In the genomic region with DNA sequence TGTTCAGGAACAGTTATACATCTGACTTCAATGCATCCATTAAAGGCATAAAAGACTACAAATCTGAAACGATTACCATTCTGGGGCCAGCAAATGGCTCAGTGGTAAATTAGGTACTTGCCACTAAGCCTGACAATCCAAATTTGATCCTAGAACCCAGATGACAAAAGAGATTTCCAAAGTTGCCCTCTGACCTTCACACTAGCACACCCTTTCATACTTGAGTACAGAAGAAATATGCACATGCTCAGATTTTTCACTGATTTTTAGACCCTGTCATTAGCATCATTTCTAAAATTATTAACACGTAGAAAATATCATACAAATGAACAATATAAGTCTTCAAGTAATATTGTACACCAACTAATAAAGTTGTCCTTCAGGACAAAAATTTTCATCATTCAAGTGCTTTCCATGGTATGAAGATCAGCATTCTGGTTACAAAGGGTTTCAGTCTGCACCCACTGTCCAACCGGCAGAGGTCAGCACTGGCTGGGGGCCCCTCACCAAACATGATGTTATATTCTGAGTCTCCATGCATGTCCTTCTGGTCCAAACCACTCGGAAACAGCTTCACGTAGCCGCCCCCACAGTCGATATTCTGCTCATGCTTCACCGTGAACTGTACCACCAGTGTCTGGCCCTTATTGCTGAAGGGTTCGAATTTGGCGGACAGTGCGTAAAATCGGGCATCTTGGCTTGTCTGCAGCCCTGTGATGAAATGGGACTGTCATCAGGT, we compare ENCODE assay signal across 7 mouse cellular contexts. TPM values are rescaled to one million over a fixed set of nuclear protein-coding genes. Genes with fewer than 3 reads are reported as not detected.
DNase-seq lines count a peak whose midpoint lies in the region; ATAC-seq and TF ChIP-seq lines count a peak whose summit lies in the region.

No protein-coding gene starts in this region.

- TF ChIP-seq CTCF in brain, embryonic 14.5 days (IDR thresholded peaks at IDR 0.05; ENCODE audit: borderline replicate concordance, extremely low read depth, insufficient read depth, insufficient read length): peak; percentile 57
- TF ChIP-seq CTCF in kidney, postnatal 0 days (IDR thresholded peaks at IDR 0.05; ENCODE audit: low read depth): peak; percentile 71

- ATAC-seq in heart, embryonic 12.5 days (ENCODE audit: insufficient number of reproducible peaks, low FRiP score): no peak
- ATAC-seq in kidney, postnatal 0 days (replicated peaks; ENCODE audit: low FRiP score, low read depth): no peak

- H3K9me3 ChIP-seq in heart, embryonic 12.5 days (replicated peaks): no peaks in the 10 kb centered on the region
- no peaks in the 10 kb centered on the region for H3K9me3 ChIP-seq in kidney, postnatal 0 days (replicated peaks; ENCODE audit: low read length)

- WGBS in heart, embryonic 12.5 days: 13% methylated on average over 12 of the region's 12 CpGs
- WGBS in kidney, postnatal 0 days: 10% methylated on average over 12 of the region's 12 CpGs

- H3K27ac ChIP-seq in heart, embryonic 12.5 days (ENCODE audit: poor library complexity, severe bottlenecking): peak overlapping the region; percentile 81
- no peak overlapping the region for H3K27ac ChIP-seq in kidney, postnatal 0 days

- peak overlapping the region; percentile 72 for H3K4me2 ChIP-seq in heart, embryonic 12.5 days
- peak overlapping the region; percentile 73 for H3K4me2 ChIP-seq in kidney, postnatal 0 days (ENCODE audit: low read length)

- peak; percentile 36 to 60 for DNase-seq in spleen, postnatal 10 days (ENCODE audit: low spot score in 2 of 2)
- no peak for DNase-seq in spleen, adult 12 weeks (ENCODE audit: low spot score)
- peak; percentile 64 for DNase-seq in brain, embryonic 14.5 days (ENCODE audit: low read depth)
- peak; percentile 76 for DNase-seq in kidney, postnatal 0 days (ENCODE audit: low spot score)
- DNase-seq in lung, postnatal 36 days: peak; percentile 52
- DNase-seq in testis, postnatal 10 days (ENCODE audit: low spot score): peak; percentile 70

- no peaks in the 10 kb centered on the region for H3K27me3 ChIP-seq in heart, embryonic 12.5 days (replicated peaks)
- H3K27me3 ChIP-seq in kidney, postnatal 0 days (ENCODE audit: insufficient read depth, low read length): no peaks in the 10 kb centered on the region

- no peak for TF ChIP-seq POLR2A in brain, embryonic 14.5 days (IDR thresholded peaks at IDR 0.05; ENCODE audit: borderline replicate concordance, extremely low read depth, insufficient read depth, insufficient read length, poor library complexity, severe bottlenecking)

- H3K4me1 ChIP-seq in heart, embryonic 12.5 days (replicated peaks): peaks cover 28% of the 10 kb centered on the region
- peaks cover 5% of the 10 kb centered on the region for H3K4me1 ChIP-seq in kidney, postnatal 0 days (replicated peaks; ENCODE audit: insufficient read depth, low read length)

- peak overlapping the region; percentile 91 for H3K4me3 ChIP-seq in heart, embryonic 12.5 days
- peak overlapping the region; percentile 74 for H3K4me3 ChIP-seq in kidney, postnatal 0 days (replicated peaks; ENCODE audit: low read depth, low read length)

- H3K9ac ChIP-seq in heart, embryonic 12.5 days: peak overlapping the region; percentile 96
- peak overlapping the region; percentile 82 for H3K9ac ChIP-seq in kidney, postnatal 0 days (ENCODE audit: low read depth, low read length)

- peaks cover 41% of the 10 kb centered on the region for H3K36me3 ChIP-seq in heart, embryonic 12.5 days
- peaks cover 34% of the 10 kb centered on the region for H3K36me3 ChIP-seq in kidney, postnatal 0 days (ENCODE audit: insufficient read depth, low read length)

RNA-seq across cellular contexts. Expression of a gene that starts 1.2 kb away (rescaled TPM):
- polyA plus RNA-seq in brain, embryonic 14.5 days (2012; rRNA removed): 374 and 466 TPM in 2 replicates
- 747 and 767 TPM in 2 replicates for polyA plus RNA-seq in heart, embryonic 12.5 days (2016; fragmentation: Nextera tagmentation; extraction: Ambion mirVana)
- polyA plus RNA-seq in kidney, postnatal 0 days (2015; fragmentation: Nextera tagmentation; extraction: Ambion mirVana): 644 and 753 TPM in 2 replicates

RNA-seq across cellular contexts. Expression of a gene that starts 5.1 kb away (rescaled TPM):
- polyA plus RNA-seq in brain, embryonic 14.5 days (2012; rRNA removed): 63.7 and 66.0 TPM in 2 replicates
- 129 and 131 TPM in 2 replicates for polyA plus RNA-seq in heart, embryonic 12.5 days (2016; fragmentation: Nextera tagmentation; extraction: Ambion mirVana)
- polyA plus RNA-seq in kidney, postnatal 0 days (2015; fragmentation: Nextera tagmentation; extraction: Ambion mirVana): 97.1 and 98.9 TPM in 2 replicates

RNA-seq across cellular contexts. Expression of a gene that starts 11.3 kb away (rescaled TPM):
- polyA plus RNA-seq in brain, embryonic 14.5 days (2012; rRNA removed): 109 and 153 TPM in 2 replicates
- polyA plus RNA-seq in heart, embryonic 12.5 days (2016; fragmentation: Nextera tagmentation; extraction: Ambion mirVana): 53.6 and 59.2 TPM in 2 replicates
- polyA plus RNA-seq in kidney, postnatal 0 days (2015; fragmentation: Nextera tagmentation; extraction: Ambion mirVana): 68.2 and 74.7 TPM in 2 replicates

RNA-seq across cellular contexts. Expression of a gene that starts 14.2 kb away (rescaled TPM):
- polyA plus RNA-seq in brain, embryonic 14.5 days (2012; rRNA removed): 30.1 and 39.2 TPM in 2 replicates
- polyA plus RNA-seq in heart, embryonic 12.5 days (2016; fragmentation: Nextera tagmentation; extraction: Ambion mirVana): 50.9 and 52.1 TPM in 2 replicates
- polyA plus RNA-seq in kidney, postnatal 0 days (2015; fragmentation: Nextera tagmentation; extraction: Ambion mirVana): 51.0 and 54.3 TPM in 2 replicates

RNA-seq across cellular contexts. Expression of a gene that starts 22.9 kb away (rescaled TPM):
- polyA plus RNA-seq in brain, embryonic 14.5 days (2012; rRNA removed): 8.0 and 8.9 TPM in 2 replicates
- 4.6 and 6.2 TPM in 2 replicates for polyA plus RNA-seq in heart, embryonic 12.5 days (2016; fragmentation: Nextera tagmentation; extraction: Ambion mirVana)
- 7.0 and 7.4 TPM in 2 replicates for polyA plus RNA-seq in kidney, postnatal 0 days (2015; fragmentation: Nextera tagmentation; extraction: Ambion mirVana)
